Mouse (Mus musculus): ENCODE measurements around the gene Fam216a.
A peak's percentile ranks its signal among the peaks of the same experiment; 100 is the strongest.

- TF ChIP-seq POLR2A (IDR thresholded peaks at IDR 0.05; ENCODE audit: low read depth, low read length) (no peak), CTCF (IDR thresholded peaks at IDR 0.05; ENCODE audit: extremely low read depth, insufficient read length, insufficient replicate concordance, low read depth, low read length) (peak; percentile 74; the same call in 1 of the 2 replicates)
Measured at GRCm38 (mm10) chr5:122393887-122394286, 21.7 kb upstream of the Fam216a start.
